Mouse (Mus musculus): ENCODE data around the gene Pes1. TPM values are rescaled to one million over a fixed set of nuclear protein-coding genes. Genes with fewer than 3 reads are reported as not detected.

Pes1 gene
- total and polyA plus RNA-seq, 3 experiments, result 38.6 to 73.2 (median 62.1) TPM

DNA sequence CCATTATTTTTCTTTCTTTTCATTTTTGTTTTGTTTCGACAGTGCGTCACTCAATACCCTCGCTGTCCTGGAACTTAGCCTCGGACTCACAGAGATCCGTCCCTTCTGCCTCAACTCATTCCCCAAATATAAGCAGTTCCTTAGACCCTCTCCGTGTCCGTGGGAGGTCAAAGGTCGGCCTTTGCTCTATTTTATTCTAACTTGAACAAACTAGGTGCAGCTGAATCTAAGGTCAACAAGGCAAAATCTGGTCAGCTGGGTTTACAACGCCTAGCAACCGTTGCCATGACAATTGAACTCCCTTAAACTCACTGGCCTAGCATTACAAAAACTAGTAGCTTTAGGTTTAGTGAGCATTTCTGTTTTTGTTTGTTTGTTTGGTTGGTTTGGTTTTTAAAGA, 620 bp upstream of the Pes1 start:
- DNase-seq, result no peak

DNA sequence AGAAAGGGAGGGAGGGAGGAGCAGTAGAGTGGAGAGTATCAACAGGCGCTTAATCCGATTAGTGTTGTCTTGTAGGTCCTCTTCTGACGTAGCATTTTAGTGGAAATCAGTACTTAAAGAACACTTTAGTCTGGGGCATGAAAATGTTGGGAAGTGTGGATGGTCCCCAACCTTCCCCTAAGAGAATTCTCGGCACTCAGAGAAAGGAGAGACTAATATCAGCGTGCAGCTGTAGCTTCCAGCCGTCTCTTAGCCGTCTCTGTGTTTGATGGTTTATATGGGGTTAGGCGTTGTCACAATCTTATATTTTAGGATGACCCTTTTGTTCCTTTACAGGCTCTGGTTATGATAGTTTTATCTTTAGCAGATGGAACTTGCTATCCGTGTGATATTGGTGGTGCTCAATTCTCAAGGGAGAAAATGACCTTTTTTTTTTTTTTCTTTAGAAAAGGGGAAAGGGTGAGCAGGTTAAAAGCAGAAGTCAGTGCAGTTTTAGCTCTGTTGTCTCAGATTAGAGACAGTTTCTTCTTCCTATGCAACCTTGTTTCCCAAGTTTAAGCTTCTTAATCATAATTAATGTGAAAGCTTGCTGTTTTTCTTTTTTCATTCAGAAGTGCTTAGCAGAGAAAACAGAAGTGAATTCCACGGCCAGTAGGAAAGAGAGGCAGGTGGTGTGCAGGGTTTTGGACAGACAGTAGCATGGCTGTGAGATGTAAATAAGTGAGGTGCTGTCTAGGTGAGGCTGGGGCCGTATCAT, 819 bp downstream of the Pes1 start:
- no peak for DNase-seq

DNA sequence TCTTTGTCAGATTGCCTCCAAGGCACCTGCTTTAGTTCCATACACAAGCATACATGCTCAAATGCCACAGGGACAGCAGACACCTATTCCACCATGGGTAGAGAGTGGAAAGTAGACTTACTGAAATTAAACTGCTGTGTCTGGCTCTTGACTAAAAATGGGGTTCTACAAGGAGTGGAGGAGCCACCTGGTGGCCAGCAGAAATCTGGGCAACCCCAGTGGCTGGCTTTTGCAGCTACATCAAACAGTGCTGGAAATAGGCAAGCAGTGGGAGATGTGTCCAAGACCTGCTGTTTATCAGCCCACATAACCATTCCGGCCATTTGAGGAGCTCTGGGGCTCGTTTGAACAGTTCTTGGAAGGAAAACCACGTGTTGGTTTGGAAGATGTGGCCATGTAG, 6.1 kb downstream of the Pes1 start:
- DNase-seq, result no peak

DNA sequence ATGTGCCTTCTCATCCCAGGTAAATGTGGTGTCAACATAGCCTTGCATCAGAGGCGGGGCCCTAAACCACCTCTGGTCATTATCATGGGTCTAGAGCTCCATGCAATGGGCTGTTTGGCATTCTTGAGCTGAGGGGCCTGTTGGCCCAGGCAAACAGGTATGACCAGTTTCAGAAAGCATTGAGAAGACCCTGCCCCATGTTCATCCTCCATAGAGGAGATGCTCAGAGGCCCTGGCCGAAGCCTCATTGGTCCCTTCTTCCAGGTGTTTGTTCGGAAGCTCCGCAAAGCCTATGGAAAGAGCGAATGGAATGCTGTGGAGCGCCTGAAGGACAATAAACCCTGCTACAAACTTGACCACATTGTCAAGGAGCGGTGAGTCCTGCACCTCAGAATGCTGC, 6.6 kb downstream of the Pes1 start:
- no peak for DNase-seq

DNA sequence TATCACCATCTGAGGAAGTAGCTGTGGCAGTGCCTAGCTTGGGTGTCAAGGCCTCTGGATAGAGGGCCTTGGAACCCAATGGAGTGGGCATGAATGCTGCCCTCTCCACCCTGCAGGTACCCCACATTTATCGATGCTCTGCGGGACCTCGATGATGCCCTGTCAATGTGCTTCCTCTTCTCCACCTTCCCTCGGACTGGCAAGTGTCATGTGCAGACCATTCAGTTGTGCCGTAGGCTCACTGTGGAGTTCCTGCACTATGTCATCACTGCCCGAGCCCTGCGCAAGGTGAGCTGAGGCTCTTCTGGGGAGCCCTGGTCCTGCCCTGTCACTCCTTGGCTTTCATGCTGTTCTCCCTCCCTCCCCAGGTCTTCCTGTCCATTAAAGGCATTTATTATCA, 9.3 kb downstream of the Pes1 start:
- no peak for DNase-seq

DNA sequence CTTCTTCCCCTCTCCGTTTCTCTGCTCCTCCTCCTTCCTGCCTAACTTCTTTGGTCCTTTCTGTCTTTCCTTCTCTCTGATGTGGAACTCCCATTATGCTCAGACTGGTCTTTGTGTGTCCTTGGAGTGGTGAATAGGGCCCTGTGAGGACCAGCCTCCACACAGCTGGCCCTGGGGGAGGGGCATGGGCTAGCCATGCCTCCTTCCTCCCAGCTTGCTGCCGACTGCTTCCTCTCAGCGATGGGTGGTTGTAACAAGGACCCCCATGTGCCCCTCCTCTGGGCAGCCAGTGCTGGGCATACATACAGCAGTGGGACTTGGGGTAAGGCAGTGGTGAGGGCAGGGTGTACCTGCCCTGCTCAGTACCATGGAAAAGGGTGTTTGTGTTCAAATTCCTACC, 10.5 kb downstream of the Pes1 start:
- DNase-seq, result no peak

DNA sequence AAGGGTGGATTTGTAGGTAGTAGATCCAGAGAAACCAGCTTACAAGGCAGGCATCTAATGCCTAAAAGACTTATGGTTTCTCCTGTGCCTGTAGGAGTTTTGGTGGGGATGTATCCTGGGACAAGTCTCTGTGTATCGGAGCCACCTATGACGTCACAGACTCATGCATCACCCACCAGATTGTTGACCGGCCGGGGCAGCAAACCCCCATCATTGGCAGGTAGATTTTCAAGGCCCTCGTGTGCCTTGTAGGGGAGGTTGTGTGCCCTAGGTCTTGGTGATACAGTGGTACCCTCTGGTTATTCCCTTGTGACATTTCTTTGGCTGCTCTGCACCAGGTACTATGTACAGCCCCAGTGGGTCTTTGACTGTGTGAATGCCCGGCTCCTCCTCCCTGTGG, 12.9 kb downstream of the Pes1 start, which contains the start of gene 4930556J24Rik:
Gene 4930556J24Rik (minus strand): TSS at position 101 of the 400 bp plus-strand sequence.
- DNase-seq, result no peak

DNA sequence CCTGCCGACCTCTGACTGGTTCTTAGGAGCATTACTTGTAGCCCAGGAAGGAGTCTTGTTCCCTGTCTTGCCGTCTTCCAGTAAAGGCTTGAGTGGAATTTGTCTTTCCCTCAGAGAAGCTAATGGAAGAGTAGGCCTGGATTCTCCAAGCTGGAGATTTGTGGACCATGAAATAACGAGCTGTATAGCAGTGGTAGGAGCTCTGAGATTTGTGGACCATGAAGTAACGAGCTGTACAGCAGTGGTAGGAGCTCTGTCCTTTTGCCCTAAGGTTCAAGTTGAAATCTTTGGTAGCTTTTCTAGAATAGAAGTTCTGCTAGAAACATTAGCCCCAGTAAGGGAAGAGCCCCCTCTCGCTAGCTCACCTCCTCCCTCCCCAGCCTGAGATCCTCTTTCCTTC, 14.6 kb downstream of the Pes1 start:
- DNase-seq, result no peak

DNA sequence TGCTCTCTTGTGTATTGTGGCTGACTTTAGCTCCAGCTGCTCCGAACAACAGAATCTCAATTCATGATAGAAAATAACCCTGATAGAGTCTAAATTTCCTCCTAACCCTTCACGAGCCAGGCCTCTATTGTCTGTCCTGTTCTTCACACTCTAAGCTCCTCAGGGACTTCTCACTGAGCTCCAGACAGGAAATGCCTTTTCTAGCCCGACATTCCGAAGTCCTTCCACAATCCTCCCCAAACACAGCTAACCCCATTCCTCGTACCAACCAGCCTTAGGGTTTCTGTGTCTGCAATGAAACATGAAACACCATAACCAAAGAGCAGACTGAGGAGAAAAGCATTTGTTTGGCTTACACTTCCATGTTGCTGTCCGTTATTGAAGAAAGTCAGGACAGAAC, 17.8 kb downstream of the Pes1 start:
- DNase-seq, result no peak

DNA sequence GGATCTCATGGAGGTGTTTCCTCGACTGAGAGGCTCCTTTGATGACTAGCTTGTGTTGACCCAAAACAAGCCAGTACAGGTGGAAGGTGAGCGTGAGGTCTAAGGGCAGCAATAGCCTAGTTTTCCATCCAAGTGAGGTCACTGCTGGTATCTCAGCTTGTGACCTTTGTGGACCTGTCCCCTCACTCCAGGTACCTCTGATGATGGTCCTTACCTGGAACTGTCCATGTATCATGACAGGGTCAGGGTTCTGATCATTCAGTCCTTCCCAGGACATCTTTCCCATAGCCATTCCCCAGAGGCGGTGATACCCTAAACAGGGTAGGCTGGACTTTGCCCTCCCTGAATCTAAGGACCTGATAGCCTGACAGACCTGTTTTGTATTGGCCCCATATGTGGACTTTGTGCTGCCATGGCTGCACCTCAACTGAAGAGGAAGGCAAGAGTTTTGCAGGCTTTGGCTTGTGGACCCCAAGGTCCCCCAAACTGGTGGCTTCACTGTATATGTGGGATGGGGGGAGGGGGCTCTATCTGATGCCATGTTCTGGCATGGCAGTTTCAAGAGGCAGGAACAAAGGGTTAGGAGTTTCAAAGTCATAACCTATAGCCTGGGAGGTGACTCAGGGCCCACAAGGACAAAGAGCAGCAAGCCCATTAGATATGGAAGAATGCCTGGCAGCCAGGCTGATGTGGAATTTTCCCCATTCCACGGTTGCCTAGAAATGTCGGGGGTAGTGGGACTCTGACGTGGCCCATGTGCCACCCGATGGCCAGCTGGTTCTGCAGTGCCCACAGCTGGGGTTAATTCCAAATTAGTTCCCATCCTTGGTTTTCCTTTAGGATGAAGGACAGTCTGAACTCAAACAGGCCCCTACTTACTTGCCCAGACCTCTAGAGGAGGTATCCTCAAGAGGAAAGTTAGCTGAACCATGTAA, 18.8 kb downstream of the Pes1 start:
- peak; percentile 23 for DNase-seq

DNA sequence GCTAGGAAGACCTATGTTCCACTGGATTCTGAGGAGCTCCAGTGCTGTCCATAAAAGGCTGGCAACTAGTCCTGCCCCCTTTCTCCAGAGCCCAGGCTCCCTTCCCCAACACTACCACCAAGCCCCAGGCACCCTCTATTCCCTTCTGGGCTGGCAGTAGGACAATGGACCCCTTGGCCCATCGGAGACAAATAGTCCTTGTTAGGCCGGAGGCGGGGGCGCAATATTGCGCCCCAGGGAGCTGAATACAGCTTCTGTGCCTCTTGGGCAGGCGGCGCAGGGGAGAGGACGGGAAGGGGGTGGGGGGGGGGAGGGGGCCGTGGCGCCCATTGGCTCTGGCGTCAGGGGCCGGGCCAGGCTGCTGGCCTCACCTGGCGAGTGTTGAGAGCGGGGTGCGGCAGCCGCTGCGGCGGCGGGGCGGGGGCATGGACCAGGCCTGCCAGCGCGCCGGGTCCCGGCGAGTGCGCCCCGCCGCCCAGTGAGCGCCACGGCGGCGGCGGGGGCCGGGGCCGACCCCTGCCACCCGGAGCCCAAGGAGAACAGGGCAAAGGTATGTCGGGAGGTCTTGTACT, 19.6 kb downstream of the Pes1 start, which contains the start of gene Gal3st1:
Gene Gal3st1 (plus strand): TSS at position 346 of the 572 bp plus-strand sequence.
- DNase-seq, result no peak

DNA sequence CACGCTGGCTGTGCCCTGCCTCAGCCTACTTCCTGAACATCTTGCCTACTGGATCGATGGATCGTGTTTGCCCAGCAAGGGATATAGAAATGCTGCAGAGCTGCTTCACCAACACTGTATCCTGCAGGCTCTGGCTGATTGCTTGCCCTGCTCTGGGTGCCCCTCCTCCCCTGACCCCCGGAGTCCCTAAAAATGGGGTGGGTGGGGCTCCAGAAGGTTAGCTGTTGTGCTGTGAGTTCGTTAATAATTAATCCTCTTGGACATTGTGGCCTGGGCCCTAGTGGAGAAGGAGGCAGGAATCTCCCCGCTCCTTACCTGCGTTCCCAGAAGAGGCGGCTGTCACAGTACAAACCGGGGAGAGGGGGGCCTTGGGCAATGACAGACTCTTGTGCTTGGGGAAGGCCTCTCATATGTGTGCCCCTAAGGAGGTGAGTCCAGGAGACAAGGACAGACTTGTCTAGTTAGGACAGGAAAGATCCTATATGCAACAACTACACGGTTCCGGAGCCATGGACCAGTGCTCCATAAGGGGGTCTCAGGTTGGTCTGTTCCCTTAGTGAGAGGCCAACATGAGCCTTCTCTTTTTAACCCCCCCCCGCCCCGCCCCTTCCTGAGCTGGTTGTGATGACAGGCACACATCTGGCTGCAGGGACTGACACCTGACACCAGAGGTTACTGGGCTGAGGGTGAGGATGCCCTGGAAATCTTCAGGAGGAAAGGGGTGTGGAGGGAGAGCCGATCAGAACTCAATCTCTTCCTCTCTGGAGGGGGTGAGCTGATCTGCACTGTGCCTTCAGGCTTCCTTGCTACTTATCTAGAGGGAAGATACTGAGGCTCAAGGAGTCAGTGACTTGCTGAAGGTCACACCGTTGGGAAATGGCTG, 20.3 kb downstream of the Pes1 start:
- DNase-seq, result no peak

DNA sequence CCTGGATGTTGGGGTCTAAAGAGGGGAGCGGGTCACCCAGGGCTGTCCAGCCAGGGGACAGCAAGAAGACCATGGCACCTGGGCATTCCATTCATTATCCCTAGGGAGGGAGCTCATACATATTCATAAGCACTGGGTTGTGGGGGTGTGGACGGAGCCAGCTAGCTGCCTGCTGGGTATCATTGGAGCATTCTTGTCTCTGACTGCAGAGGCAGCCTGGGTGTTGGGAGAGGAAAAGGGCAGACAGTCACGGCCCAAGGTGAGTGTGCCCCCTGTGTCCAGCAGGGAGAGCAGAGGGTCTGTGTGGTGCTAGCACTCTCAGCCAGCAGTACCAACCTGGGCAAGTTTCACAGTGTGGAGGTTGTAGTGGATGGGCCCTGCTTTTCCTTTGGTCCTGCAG, 26.0 kb downstream of the Pes1 start:
- DNase-seq, result no peak

DNA sequence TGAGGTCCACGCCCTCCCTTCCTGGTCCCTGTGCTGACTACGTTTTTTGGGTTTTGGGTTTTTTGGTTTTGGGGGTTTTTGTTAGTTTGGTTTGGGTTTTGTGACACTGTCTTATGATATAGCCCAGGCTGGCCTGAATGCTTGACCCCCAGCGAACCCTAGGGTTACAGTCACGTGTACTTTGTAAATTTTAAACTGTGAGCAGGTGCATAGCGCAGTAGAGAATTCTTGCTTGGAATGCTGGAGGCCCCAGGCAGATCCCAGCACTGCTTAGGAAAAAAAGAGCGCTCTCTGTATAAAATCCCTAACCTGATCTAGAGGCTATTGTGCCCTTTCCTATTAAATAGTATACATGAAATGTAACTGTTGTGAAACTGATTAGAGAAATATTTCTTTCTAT, 29.4 kb downstream of the Pes1 start:
- no peak for DNase-seq

DNA sequence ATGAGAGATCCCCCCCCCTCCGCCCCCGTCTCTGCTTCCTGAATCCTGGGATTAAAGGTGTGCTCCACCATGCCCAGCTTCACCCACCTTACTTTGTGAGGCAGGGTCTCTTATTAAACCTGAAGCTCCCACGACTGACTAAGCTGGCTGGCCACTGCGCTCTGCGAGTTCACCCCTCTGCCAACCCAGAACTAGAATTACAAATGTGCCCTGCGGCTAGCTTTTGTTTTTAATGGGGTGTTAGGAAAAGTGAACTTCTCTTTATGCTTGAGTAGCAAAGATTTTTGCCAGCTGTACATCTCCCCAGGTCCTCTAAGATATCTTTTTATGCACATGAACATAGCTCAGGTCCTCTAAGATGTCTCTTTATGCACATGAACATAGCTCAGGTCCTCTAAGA, 30.1 kb downstream of the Pes1 start:
- DNase-seq, result no peak

DNA sequence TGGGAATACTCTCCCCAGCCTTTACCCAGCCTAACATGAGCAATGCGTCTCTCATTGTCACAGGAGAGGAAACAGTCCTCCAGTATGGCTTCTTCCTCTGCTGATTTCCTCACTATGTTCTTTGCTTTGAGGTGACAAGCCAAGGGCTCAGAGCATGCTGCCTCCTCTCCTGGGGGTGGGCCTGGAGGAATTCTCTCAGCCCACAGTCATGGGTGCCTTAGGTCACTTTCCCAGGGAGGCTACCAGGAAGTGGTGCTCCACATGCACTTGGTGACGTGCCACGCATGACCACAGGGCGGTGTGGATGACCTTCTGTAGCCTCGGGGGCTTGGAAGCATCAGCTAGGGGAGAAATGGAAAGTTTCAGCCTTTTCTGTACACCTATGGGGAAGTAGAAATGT, 31.7 kb downstream of the Pes1 start:
- DNase-seq, result no peak

DNA sequence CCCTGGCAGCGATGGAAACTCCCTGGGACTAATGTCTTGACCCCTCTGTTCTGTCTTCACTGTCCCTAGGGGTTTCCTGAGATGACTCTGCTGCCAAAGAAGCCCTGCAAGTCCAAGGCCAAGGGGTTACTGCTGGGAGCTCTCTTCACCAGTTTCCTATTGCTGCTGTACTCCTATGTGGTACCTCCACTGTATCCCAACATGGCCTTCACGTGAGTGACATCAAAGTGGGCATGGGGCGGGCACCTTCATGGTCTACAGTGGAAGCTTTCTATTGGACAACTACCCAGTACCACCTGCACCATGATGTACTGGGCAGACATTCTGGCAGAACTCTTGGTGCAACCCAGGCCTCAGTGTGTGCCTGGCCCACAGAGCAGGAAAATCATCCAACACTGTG, 33.1 kb downstream of the Pes1 start:
- no peak for DNase-seq

DNA sequence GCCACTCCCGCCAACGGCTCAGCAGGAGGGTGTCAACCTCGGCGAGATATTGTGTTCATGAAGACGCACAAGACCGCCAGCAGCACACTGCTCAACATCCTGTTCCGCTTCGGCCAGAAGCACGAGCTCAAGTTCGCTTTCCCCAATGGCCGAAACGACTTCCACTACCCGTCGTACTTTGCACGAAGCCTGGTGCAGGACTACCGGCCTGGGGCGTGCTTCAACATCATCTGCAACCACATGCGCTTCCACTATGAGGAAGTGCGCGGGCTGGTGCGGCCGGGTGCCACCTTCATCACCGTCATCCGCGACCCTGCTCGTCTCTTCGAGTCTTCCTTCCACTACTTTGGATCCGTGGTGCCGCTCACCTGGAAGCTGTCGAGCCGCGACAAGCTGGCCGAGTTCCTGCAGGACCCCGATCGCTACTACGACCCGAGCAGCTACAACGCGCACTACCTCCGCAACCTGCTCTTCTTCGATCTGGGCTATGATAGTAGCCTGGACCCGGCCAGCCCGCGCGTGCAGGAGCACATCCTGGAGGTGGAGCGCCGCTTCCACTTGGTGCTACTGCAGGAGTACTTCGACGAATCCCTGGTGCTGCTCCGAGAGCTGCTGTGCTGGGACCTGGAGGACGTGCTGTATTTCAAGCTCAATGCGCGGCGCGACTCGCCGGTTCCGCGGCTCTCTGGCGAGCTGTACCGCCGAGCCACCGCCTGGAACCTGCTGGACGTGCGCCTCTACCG, 34.4 kb downstream of the Pes1 start:
- no peak for DNase-seq

DNA sequence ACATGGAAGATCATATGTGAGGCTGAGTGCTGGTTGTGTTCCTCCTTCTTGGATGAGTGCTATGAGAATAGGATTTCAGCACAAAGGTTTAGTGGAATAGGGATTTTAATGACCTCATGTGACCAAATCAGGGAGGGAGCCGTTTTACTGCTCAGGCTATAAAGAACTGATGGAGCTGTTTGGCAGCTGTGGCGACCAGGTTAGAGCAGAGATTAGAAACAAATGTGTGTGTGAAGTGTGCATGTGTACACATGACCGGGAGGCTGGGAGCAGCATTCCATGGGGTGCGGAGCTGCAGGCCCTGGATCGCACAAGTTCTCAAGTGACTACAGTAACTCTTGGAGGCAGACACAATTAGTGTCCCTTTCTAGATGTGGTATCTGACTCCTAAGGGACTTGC, 35.8 kb downstream of the Pes1 start:
- no peak for DNase-seq

DNA sequence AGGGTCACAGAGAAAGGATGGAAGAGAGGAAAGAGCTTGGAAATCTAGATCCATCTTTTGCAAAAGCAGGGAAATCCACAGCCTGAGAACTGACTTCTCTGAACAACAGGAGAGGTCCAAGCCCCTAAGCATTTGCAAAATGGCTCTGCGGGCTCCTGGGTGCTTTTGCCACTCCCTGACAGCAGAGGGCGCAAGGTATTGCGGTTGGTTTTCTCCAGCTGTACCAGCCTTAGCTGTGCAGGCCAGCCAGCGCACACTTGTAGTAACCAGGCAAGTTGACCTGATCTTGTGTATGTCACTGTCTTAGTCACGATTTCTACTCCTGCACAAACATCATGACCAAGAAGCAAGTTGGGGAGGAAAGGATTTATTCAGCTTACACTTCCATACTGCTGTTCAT, 37.8 kb downstream of the Pes1 start:
- peak; percentile 69 for DNase-seq

DNA sequence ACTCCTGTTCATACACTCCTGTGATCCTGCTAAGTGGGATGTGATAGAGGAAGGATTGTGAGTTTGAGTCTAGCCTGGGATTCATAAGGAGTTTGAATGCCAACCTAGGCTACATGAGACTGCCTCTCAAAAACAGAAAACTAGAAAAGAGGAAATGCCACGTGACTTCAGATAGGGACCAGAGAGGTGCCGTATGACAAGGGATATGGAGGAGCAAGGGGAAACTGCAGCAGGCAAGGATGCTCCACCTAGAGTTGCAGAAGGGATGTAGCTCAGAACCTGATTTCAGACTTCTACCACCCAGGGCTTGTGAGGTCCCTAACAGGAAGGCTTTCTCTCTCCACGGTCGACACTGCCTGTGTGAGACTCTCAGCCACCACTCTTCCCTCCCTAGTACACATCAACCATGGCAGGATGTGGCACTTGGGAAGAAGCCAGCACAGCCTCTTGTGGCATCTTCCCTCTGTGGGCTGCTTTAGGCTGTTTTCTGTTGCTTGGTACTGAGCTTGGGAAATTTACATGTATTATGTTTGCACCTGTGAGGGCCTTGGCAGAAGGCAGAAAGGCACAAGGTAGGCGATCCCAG, 41.5 kb downstream of the Pes1 start:
- DNase-seq, result no peak

Data from adrenal gland, adult 2 months (tissue).